23 mouse cellular contexts compared by ENCODE assay signal in the genomic region with DNA sequence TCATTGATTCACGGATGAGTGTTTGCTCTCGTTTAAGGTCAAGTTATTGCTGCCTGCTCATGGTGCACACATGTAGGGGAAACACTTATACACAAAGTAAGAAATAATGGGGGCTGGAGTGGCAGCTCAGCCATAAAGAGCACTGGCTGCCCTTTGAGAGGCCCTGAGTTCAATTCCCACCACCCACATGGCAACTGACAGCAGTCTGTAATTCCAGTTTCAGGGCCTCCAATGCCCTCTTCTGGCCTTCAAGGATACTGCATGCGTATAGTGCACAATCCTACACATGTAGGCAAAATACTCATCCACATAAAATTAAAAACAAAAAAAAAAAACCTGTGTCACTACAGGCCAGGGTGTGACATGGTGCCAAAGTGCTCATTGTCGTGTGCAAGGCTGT. TPM values are rescaled to one million over a fixed set of nuclear protein-coding genes. Genes with fewer than 3 reads are reported as not detected.
A peak's percentile ranks its signal among the peaks of the same experiment; 100 is the strongest.
DNase-seq lines count a peak whose midpoint lies in the region; ATAC-seq and TF ChIP-seq lines count a peak whose summit lies in the region.
"Had no signal": no experiment of that assay in that cellular context is flagged by ENCODE, and none has a peak within 500 bp of the region (broad histone marks: within the 10 kb centered on the region; RNA-seq: fewer than 3 reads in every experiment).

No protein-coding gene starts in this region.

- no peak overlapping the region for H3K27ac ChIP-seq in hindbrain, postnatal 0 days
- H3K27ac ChIP-seq in hindbrain, embryonic 12.5 days = no peak overlapping the region
- H3K27ac ChIP-seq in liver, embryonic 14.5 days = no peak overlapping the region
- no peak overlapping the region for H3K27ac ChIP-seq in liver, embryonic 11.5 days (ENCODE audit: low read depth, low read length)
- H3K27ac ChIP-seq in ES-Bruce4 (ENCODE audit: insufficient read depth, low read length) = no peak overlapping the region
- H3K27ac ChIP-seq: embryonic facial prominence, embryonic 10.5 days; forebrain, embryonic 13.5 days; heart, embryonic 15.5 days; hindbrain, embryonic 10.5 days; macrophage; midbrain, embryonic 15.5 days had no signal

- TF ChIP-seq POLR2A in ES-Bruce4 (IDR thresholded peaks at IDR 0.05; ENCODE audit: insufficient read depth, low read length) = no peak

- no peak overlapping the region for H3K4me2 ChIP-seq in hindbrain, postnatal 0 days (ENCODE audit: low read depth, low read length)
- H3K4me2 ChIP-seq in hindbrain, embryonic 12.5 days (replicated peaks) = no peak overlapping the region
- H3K4me2 ChIP-seq in liver, embryonic 14.5 days (ENCODE audit: low read depth) = no peak overlapping the region
- no peak overlapping the region for H3K4me2 ChIP-seq in liver, embryonic 11.5 days
- H3K4me2 ChIP-seq: forebrain, embryonic 13.5 days; heart, embryonic 15.5 days; midbrain, embryonic 15.5 days had no signal

- ATAC-seq in hindbrain, postnatal 0 days = no peak
- ATAC-seq in hindbrain, embryonic 12.5 days (ENCODE audit: low FRiP score) = no peak
- no peak for ATAC-seq in liver, embryonic 14.5 days (ENCODE audit: insufficient read depth)
- no peak for ATAC-seq in liver, embryonic 11.5 days (replicated peaks; ENCODE audit: low FRiP score)
- ATAC-seq in granulocyte monocyte progenitor cell, adult 5-6 weeks (replicated peaks; ENCODE audit: poor library complexity, severe bottlenecking) = 0 out of 2 replicates have a peak, but pooled peaks have one; percentile 28
- ATAC-seq: forebrain, embryonic 13.5 days; midbrain, embryonic 15.5 days had no signal

- no peak for TF ChIP-seq EP300 in liver, embryonic 14.5 days (IDR thresholded peaks at IDR 0.05; ENCODE audit: low read depth)
- no peak for TF ChIP-seq EP300 in ES-Bruce4 (IDR thresholded peaks at IDR 0.05; ENCODE audit: insufficient read depth, low read depth, low read length)

- no peak for DNase-seq in hindbrain, postnatal 0 days (ENCODE audit: low spot score)
- DNase-seq in liver, embryonic 14.5 days (ENCODE audit: low read depth in 3 of 3, low spot score in 3 of 3) = no peak
- no peak for DNase-seq in liver, embryonic 11.5 days (ENCODE audit: low spot score)
- DNase-seq in natural killer cell, adult 2 months (ENCODE audit: low spot score in 2 of 2) = no peak
- no peak for DNase-seq in adrenal gland, postnatal 36 days
- DNase-seq: adrenal gland, adult 2 months; cerebellum, adult 11 months; cerebellum, postnatal 14 days; kidney, adult 11 months; kidney, postnatal 36 days; right cerebral cortex, adult 18-20 months; thymus, adult 2 months had no signal

- no peak overlapping the region for H3K4me3 ChIP-seq in hindbrain, postnatal 0 days (ENCODE audit: low read length)
- H3K4me3 ChIP-seq in hindbrain, embryonic 12.5 days = no peak overlapping the region
- no peak overlapping the region for H3K4me3 ChIP-seq in liver, embryonic 14.5 days (ENCODE audit: insufficient read depth in 1 of 2, low read depth in 2 of 2, low read length in 2 of 2)
- H3K4me3 ChIP-seq in liver, embryonic 11.5 days (ENCODE audit: low read depth, low read length) = no peak overlapping the region
- no peak overlapping the region for H3K4me3 ChIP-seq in ES-Bruce4 (ENCODE audit: low read depth, low read length)
- H3K4me3 ChIP-seq: embryonic facial prominence, embryonic 10.5 days; forebrain, embryonic 13.5 days; heart, embryonic 15.5 days; hindbrain, embryonic 10.5 days; midbrain, embryonic 15.5 days had no signal

- no peaks in the 10 kb centered on the region for H3K27me3 ChIP-seq in hindbrain, postnatal 0 days (ENCODE audit: insufficient read depth, low read length)
- H3K27me3 ChIP-seq in hindbrain, embryonic 12.5 days = no peaks in the 10 kb centered on the region
- no peaks in the 10 kb centered on the region for H3K27me3 ChIP-seq in liver, embryonic 14.5 days (ENCODE audit: control insufficient read depth, insufficient read depth, low read length)
- H3K27me3 ChIP-seq in liver, embryonic 11.5 days (replicated peaks; ENCODE audit: control insufficient read depth, insufficient read depth, low read length) = no peaks in the 10 kb centered on the region
- H3K27me3 ChIP-seq in ES-Bruce4 (ENCODE audit: control insufficient read depth, insufficient read depth, low read length, poor library complexity, severe bottlenecking) = no peaks in the 10 kb centered on the region
- H3K27me3 ChIP-seq: forebrain, embryonic 13.5 days; midbrain, embryonic 15.5 days had no signal

- 85% methylated on average over 4 of the region's 4 CpGs for WGBS in hindbrain, postnatal 0 days
- WGBS in hindbrain, embryonic 12.5 days = 95% methylated on average over 4 of the region's 4 CpGs
- WGBS in liver, embryonic 14.5 days (ENCODE audit: insufficient replicate concordance) = 79% methylated on average over 4 of the region's 4 CpGs
- WGBS in liver, embryonic 11.5 days = 89% methylated on average over 4 of the region's 4 CpGs

- no peaks in the 10 kb centered on the region for H3K4me1 ChIP-seq in hindbrain, postnatal 0 days (ENCODE audit: insufficient read depth, low read length)
- H3K4me1 ChIP-seq in hindbrain, embryonic 12.5 days = no peaks in the 10 kb centered on the region
- no peaks in the 10 kb centered on the region for H3K4me1 ChIP-seq in liver, embryonic 14.5 days (replicated peaks; ENCODE audit: control insufficient read depth in 2 of 2, insufficient read depth in 2 of 2, low read length in 1 of 2)
- no peaks in the 10 kb centered on the region; the same call in 1 of the 2 replicates for H3K4me1 ChIP-seq in liver, embryonic 11.5 days (replicated peaks; ENCODE audit: control insufficient read depth, insufficient read depth, low read length)
- H3K4me1 ChIP-seq in ES-Bruce4 (ENCODE audit: control insufficient read depth, insufficient read depth, low read length) = peaks cover 2% of the 10 kb centered on the region
- H3K4me1 ChIP-seq: heart, embryonic 15.5 days; midbrain, embryonic 15.5 days had no signal

- peak; percentile 43 for TF ChIP-seq CTCF in hindbrain, postnatal 0 days (IDR thresholded peaks at IDR 0.05; ENCODE audit: low read depth)
- peak; percentile 41 for TF ChIP-seq CTCF in liver, embryonic 14.5 days (IDR thresholded peaks at IDR 0.05; ENCODE audit: low read depth)
- peak; percentile 21 for TF ChIP-seq CTCF in ES-Bruce4 (IDR thresholded peaks at IDR 0.05; ENCODE audit: low read depth, low read length)

- no peak overlapping the region for H3K9ac ChIP-seq in hindbrain, postnatal 0 days (replicated peaks; ENCODE audit: low read length)
- no peak overlapping the region for H3K9ac ChIP-seq in hindbrain, embryonic 12.5 days
- no peak overlapping the region for H3K9ac ChIP-seq in liver, embryonic 14.5 days (replicated peaks)
- no peak overlapping the region for H3K9ac ChIP-seq in liver, embryonic 11.5 days (ENCODE audit: low read depth, low read length)
- H3K9ac ChIP-seq in ES-Bruce4 (ENCODE audit: low read depth, poor library complexity, severe bottlenecking) = no peak overlapping the region
- H3K9ac ChIP-seq: forebrain, embryonic 13.5 days; heart, embryonic 15.5 days; midbrain, embryonic 15.5 days had no signal

- no peaks in the 10 kb centered on the region for H3K9me3 ChIP-seq in hindbrain, postnatal 0 days (ENCODE audit: low read length)
- H3K9me3 ChIP-seq in hindbrain, embryonic 12.5 days (replicated peaks) = no peaks in the 10 kb centered on the region
- H3K9me3 ChIP-seq in liver, embryonic 14.5 days (ENCODE audit: control insufficient read depth, low read length) = no peaks in the 10 kb centered on the region
- no peaks in the 10 kb centered on the region for H3K9me3 ChIP-seq in liver, embryonic 11.5 days (ENCODE audit: control insufficient read depth, low read length)
- H3K9me3 ChIP-seq in ES-Bruce4 (replicated peaks; ENCODE audit: control insufficient read depth, insufficient read depth, low read length, poor library complexity, severe bottlenecking) = no peaks in the 10 kb centered on the region
- H3K9me3 ChIP-seq: embryonic facial prominence, embryonic 10.5 days; forebrain, embryonic 13.5 days; heart, embryonic 15.5 days; hindbrain, embryonic 10.5 days; midbrain, embryonic 15.5 days had no signal

- peaks cover 15% of the 10 kb centered on the region; the same call in 1 of the 2 replicates for H3K36me3 ChIP-seq in hindbrain, postnatal 0 days (ENCODE audit: insufficient read depth, low read length)
- H3K36me3 ChIP-seq in hindbrain, embryonic 12.5 days = peaks cover 29% of the 10 kb centered on the region
- H3K36me3 ChIP-seq in liver, embryonic 14.5 days (replicated peaks; ENCODE audit: control insufficient read depth, insufficient read depth, low read depth) = no peaks in the 10 kb centered on the region
- no peaks in the 10 kb centered on the region; the same call in 1 of the 2 replicates for H3K36me3 ChIP-seq in liver, embryonic 11.5 days (ENCODE audit: control insufficient read depth, insufficient read depth, low read length)
- H3K36me3 ChIP-seq in ES-Bruce4 (ENCODE audit: control insufficient read depth, insufficient read depth, low read length, poor library complexity, severe bottlenecking) = no peaks in the 10 kb centered on the region
- H3K36me3 ChIP-seq: midbrain, embryonic 15.5 days had no signal

RNA-seq across cellular contexts. Expression of gene Hrh3, which starts 16.8 kb away (rescaled TPM):
- 5.9 and 11.4 TPM in 2 replicates for total RNA-seq in hindbrain, postnatal 0 days (2014; rRNA removed)
- 3.4 and 3.6 TPM in 2 replicates for polyA plus RNA-seq in hindbrain, postnatal 0 days (2015; fragmentation: Nextera tagmentation; extraction: Ambion mirVana)
- 4.1 and 4.2 TPM in 2 replicates for polyA plus RNA-seq in hindbrain, embryonic 12.5 days (2016; fragmentation: Nextera tagmentation; extraction: Ambion mirVana)
- polyA plus RNA-seq in liver, embryonic 14.5 days (2012; rRNA removed) = 0.02 TPM in 1 of 2 replicates, not detected in the other
- polyA plus RNA-seq in liver, embryonic 14.5 days (2014; fragmentation: Nextera tagmentation; extraction: Ambion mirVana) = not detected in 2 replicates
- polyA plus RNA-seq in liver, embryonic 11.5 days (2014; fragmentation: Nextera tagmentation; extraction: Ambion mirVana) = not detected in 2 replicates
- 0.24 TPM in 1 of 2 replicates, not detected in the other for polyA plus RNA-seq in ES-Bruce4 (2011; ENCODE audit: insufficient read depth, insufficient read length, low read depth, missing spikeins)
- not detected in 2 replicates for total RNA-seq in granulocyte monocyte progenitor cell, adult 5-6 weeks (2014; fragmentation: Nextera tagmentation)
- total RNA-seq in granulocyte monocyte progenitor cell, adult 5-6 weeks (2017) = not detected in 2 replicates
- total RNA-seq in adrenal gland, postnatal 36 days (2021) = under 1 TPM in 1 of 2 experiments, not detected in 1; 0.13 TPM
- total RNA-seq: adrenal gland, adult 2 months had no signal
- polyA plus RNA-seq: heart, embryonic 15.5 days; liver, embryonic 16.5 days; macrophage; stomach, embryonic 14.5 days had no signal

RNA-seq across cellular contexts. Expression of gene Mtg2, which starts 17.1 kb away (rescaled TPM):
- 17.2 and 17.3 TPM in 2 replicates for total RNA-seq in hindbrain, postnatal 0 days (2014; rRNA removed)
- 23.3 and 23.9 TPM in 2 replicates for polyA plus RNA-seq in hindbrain, postnatal 0 days (2015; fragmentation: Nextera tagmentation; extraction: Ambion mirVana)
- polyA plus RNA-seq in hindbrain, embryonic 12.5 days (2016; fragmentation: Nextera tagmentation; extraction: Ambion mirVana) = 30.0 and 31.4 TPM in 2 replicates
- polyA plus RNA-seq in liver, embryonic 14.5 days (2012; rRNA removed) = 7.7 and 8.5 TPM in 2 replicates
- polyA plus RNA-seq in liver, embryonic 14.5 days (2014; fragmentation: Nextera tagmentation; extraction: Ambion mirVana) = 9.9 and 10.7 TPM in 2 replicates
- 23.1 and 28.2 TPM in 2 replicates for polyA plus RNA-seq in liver, embryonic 11.5 days (2014; fragmentation: Nextera tagmentation; extraction: Ambion mirVana)
- polyA plus RNA-seq in ES-Bruce4 (2011; ENCODE audit: insufficient read depth, insufficient read length, low read depth, missing spikeins) = 12.4 and 14.7 TPM in 2 replicates
- 15.8 and 17.7 TPM in 2 replicates for total RNA-seq in granulocyte monocyte progenitor cell, adult 5-6 weeks (2014; fragmentation: Nextera tagmentation)
- total RNA-seq in granulocyte monocyte progenitor cell, adult 5-6 weeks (2017) = 13.1 and 19.1 TPM in 2 replicates
- total RNA-seq in adrenal gland, postnatal 36 days (2021) = 10 to 100 TPM; 15.9 to 17.4 TPM

RNA-seq across cellular contexts. Expression of gene Osbpl2, which starts 31.6 kb away (rescaled TPM):
- 39.2 and 44.0 TPM in 2 replicates for total RNA-seq in hindbrain, postnatal 0 days (2014; rRNA removed)
- 56.0 and 57.9 TPM in 2 replicates for polyA plus RNA-seq in hindbrain, postnatal 0 days (2015; fragmentation: Nextera tagmentation; extraction: Ambion mirVana)
- polyA plus RNA-seq in hindbrain, embryonic 12.5 days (2016; fragmentation: Nextera tagmentation; extraction: Ambion mirVana) = 52.2 and 53.8 TPM in 2 replicates
- polyA plus RNA-seq in liver, embryonic 14.5 days (2012; rRNA removed) = 3.3 and 4.4 TPM in 2 replicates
- polyA plus RNA-seq in liver, embryonic 14.5 days (2014; fragmentation: Nextera tagmentation; extraction: Ambion mirVana) = 7.9 and 8.4 TPM in 2 replicates
- polyA plus RNA-seq in liver, embryonic 11.5 days (2014; fragmentation: Nextera tagmentation; extraction: Ambion mirVana) = 19.2 and 20.4 TPM in 2 replicates
- 18.0 and 18.9 TPM in 2 replicates for polyA plus RNA-seq in ES-Bruce4 (2011; ENCODE audit: insufficient read depth, insufficient read length, low read depth, missing spikeins)
- 35.1 and 35.9 TPM in 2 replicates for total RNA-seq in granulocyte monocyte progenitor cell, adult 5-6 weeks (2014; fragmentation: Nextera tagmentation)
- total RNA-seq in granulocyte monocyte progenitor cell, adult 5-6 weeks (2017) = 27.3 and 32.2 TPM in 2 replicates
- total RNA-seq in adrenal gland, postnatal 36 days (2021) = 10 to 100 TPM; 37.8 to 44.3 TPM

RNA-seq across cellular contexts. Expression of gene Ss18l1, which starts 45.2 kb away (rescaled TPM):
- total RNA-seq in hindbrain, postnatal 0 days (2014; rRNA removed) = 80.7 and 100 TPM in 2 replicates
- polyA plus RNA-seq in hindbrain, postnatal 0 days (2015; fragmentation: Nextera tagmentation; extraction: Ambion mirVana) = 34.2 and 37.2 TPM in 2 replicates
- polyA plus RNA-seq in hindbrain, embryonic 12.5 days (2016; fragmentation: Nextera tagmentation; extraction: Ambion mirVana) = 32.9 and 37.7 TPM in 2 replicates
- polyA plus RNA-seq in liver, embryonic 14.5 days (2012; rRNA removed) = 1.0 and 1.3 TPM in 2 replicates
- polyA plus RNA-seq in liver, embryonic 14.5 days (2014; fragmentation: Nextera tagmentation; extraction: Ambion mirVana) = 0.37 and 0.44 TPM in 2 replicates
- 2.6 and 2.7 TPM in 2 replicates for polyA plus RNA-seq in liver, embryonic 11.5 days (2014; fragmentation: Nextera tagmentation; extraction: Ambion mirVana)
- polyA plus RNA-seq in ES-Bruce4 (2011; ENCODE audit: insufficient read depth, insufficient read length, low read depth, missing spikeins) = 5.1 TPM in 2 replicates
- total RNA-seq in granulocyte monocyte progenitor cell, adult 5-6 weeks (2014; fragmentation: Nextera tagmentation) = 3.2 and 7.7 TPM in 2 replicates
- total RNA-seq in granulocyte monocyte progenitor cell, adult 5-6 weeks (2017) = 2.4 and 3.6 TPM in 2 replicates
- total RNA-seq in adrenal gland, postnatal 36 days (2021) = 10 to 100 TPM; 10.1 to 10.3 TPM

RNA-seq across cellular contexts. Expression of gene Psma7, which starts 45.2 kb away (rescaled TPM):
- total RNA-seq in hindbrain, postnatal 0 days (2014; rRNA removed) = 196 and 230 TPM in 2 replicates
- polyA plus RNA-seq in hindbrain, postnatal 0 days (2015; fragmentation: Nextera tagmentation; extraction: Ambion mirVana) = 585 TPM in 2 replicates
- polyA plus RNA-seq in hindbrain, embryonic 12.5 days (2016; fragmentation: Nextera tagmentation; extraction: Ambion mirVana) = 630 and 656 TPM in 2 replicates
- 115 and 150 TPM in 2 replicates for polyA plus RNA-seq in liver, embryonic 14.5 days (2012; rRNA removed)
- polyA plus RNA-seq in liver, embryonic 14.5 days (2014; fragmentation: Nextera tagmentation; extraction: Ambion mirVana) = 310 and 347 TPM in 2 replicates
- 710 and 721 TPM in 2 replicates for polyA plus RNA-seq in liver, embryonic 11.5 days (2014; fragmentation: Nextera tagmentation; extraction: Ambion mirVana)
- polyA plus RNA-seq in ES-Bruce4 (2011; ENCODE audit: insufficient read depth, insufficient read length, low read depth, missing spikeins) = 257 and 264 TPM in 2 replicates
- total RNA-seq in granulocyte monocyte progenitor cell, adult 5-6 weeks (2014; fragmentation: Nextera tagmentation) = 385 and 398 TPM in 2 replicates
- total RNA-seq in granulocyte monocyte progenitor cell, adult 5-6 weeks (2017) = 503 and 523 TPM in 2 replicates
- total RNA-seq in adrenal gland, postnatal 36 days (2021) = 100 to 1,000 TPM; 246 to 260 TPM
